Mouse (Mus musculus) forebrain, embryonic 14.5 days (tissue): ENCODE measurements around the gene Aox2. TPM values are rescaled to one million over a fixed set of nuclear protein-coding genes. Genes with fewer than 3 reads are reported as not detected.

ENCODE experiments used
- ATAC-seq: fragments of 200-750 bp; cut with Nextera tagmentation; 2 replicates; pipeline ENCODE4 v1.8.0; 2017; ENCODE audit warnings: mild to moderate bottlenecking, moderate library complexity
- DNase-seq: peaks from one replicate; pipeline ENCODE4 v3.0.0-alpha.2; 2015; ENCODE audit warnings: low spot score
- H3K27ac ChIP-seq: fragments of 300-500 bp; sonication (generic); 2 replicates; pipeline ENCODE4 v1.5.1; 2014; ENCODE audit warnings: low read depth, mild to moderate bottlenecking, control low read depth, low read length, moderate library complexity
- H3K27me3 ChIP-seq: fragments of 300-500 bp; sonication (generic); replicated peaks from 2 replicates; pipeline ENCODE4 v1.6.1; 2014; ENCODE audit warnings: low read length, control low read depth, mixed read lengths; ENCODE audit not compliant: control insufficient read depth, insufficient read depth
- H3K36me3 ChIP-seq: fragments of 300-500 bp; sonication (generic); 2 replicates; pipeline ENCODE4 v1.6.1; 2014; ENCODE audit warnings: low read length, control low read depth; ENCODE audit not compliant: control insufficient read depth, insufficient read depth
- H3K4me1 ChIP-seq: fragments of 300-500 bp; sonication (generic); 2 replicates; pipeline ENCODE4 v1.6.1; 2014; ENCODE audit warnings: antibody characterized with exemption, low read length, control low read depth; ENCODE audit not compliant: control insufficient read depth, insufficient read depth
- H3K4me2 ChIP-seq: fragments of 300-500 bp; sonication (generic); 2 replicates; pipeline ENCODE4 v1.6.1; 2014; ENCODE audit warnings: mild to moderate bottlenecking, control low read depth, low read length
- H3K4me3 ChIP-seq: fragments of 300-500 bp; sonication (generic); 2 replicates; pipeline ENCODE4 v1.5.1; 2014; ENCODE audit warnings: low read depth, low read length, control low read depth
- H3K9ac ChIP-seq: fragments of 300-500 bp; sonication (generic); 2 replicates; pipeline ENCODE4 v1.6.1; 2014; ENCODE audit warnings: mild to moderate bottlenecking, low read length, control low read depth, moderate library complexity
- H3K9me3 ChIP-seq: fragments of 300-500 bp; sonication (generic); replicated peaks from 2 replicates; pipeline ENCODE4 v1.6.1; 2016; ENCODE audit warnings: low read length, control low read depth, mixed read lengths; ENCODE audit not compliant: control insufficient read depth
- WGBS: fragments of 180-500 bp; shearing (Covaris S2); extraction: QIAGEN DNeasy Blood & Tissue Kit; methylation state at CpG from one replicate; pipeline ENCODE4 v1.1.7; 2014; 5-methylcytosine and 5-hydroxymethylcytosine counted together
- polyA plus RNA-seq: library from polyadenylated mRNA; unstranded; fragments of >200 nt; fragmentation: Nextera tagmentation; extraction: Ambion mirVana; gene quantifications from 2 replicates; pipeline ENCODE4 v1.2.1, GENCODE M21; 2014

Gene Aox2
- polyA plus RNA-seq, 1 experiment from 2014 or later, result not detected

DNA sequence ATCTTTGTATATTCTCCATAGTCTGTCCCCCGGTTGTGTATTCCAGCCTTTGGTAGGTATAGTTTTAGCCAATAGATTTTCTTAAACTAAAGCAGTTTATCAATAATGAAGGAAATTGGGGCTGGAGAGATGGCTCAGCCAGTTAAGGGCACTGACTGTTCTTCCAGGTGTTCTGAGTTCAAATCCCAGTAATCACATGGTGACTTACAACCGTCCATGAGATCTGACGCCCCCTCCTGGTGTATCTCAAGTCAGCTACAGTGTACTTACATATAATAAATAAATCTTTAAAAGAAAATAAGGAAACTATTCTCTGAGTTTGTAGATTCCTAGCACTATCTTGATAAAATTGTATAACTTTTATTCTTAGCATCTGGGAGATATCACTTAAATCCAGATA, 117.2 kb downstream of the Aox2 start:
- Histone ChIP-seq H3K9ac (no peak overlapping the region), H3K36me3 (peaks cover 56% of the 10 kb centered on the region), H3K4me1 (peaks cover 11% of the 10 kb centered on the region), H3K27ac (no peak overlapping the region), H3K27me3 (no peaks in the 10 kb centered on the region), H3K9me3 (no peaks in the 10 kb centered on the region), H3K4me2 (no peak overlapping the region), H3K4me3 (no peak overlapping the region)
- WGBS, result 94% methylated on average over 3 of the region's 3 CpGs
- DNase-seq (no peak), ATAC-seq (no peak)

DNA sequence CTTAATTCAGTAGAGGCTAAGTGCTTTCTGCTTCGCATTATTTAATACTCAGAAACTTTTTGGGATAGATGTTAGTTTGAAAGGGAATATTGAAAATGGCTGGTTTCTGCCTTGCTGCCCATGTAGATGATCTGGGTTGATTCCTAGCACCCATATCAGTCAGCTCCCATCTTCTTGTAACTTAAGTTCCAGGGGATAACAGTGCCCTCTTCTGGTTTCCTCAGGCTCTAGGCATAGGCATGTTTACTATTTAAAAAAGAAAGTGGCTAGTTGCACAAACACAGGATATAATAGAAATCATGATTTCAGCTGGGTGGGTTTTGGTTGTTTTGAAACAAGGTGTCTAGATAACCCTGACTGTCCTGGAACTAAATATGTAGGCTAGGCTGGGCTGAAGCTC, 118.1 kb downstream of the Aox2 start:
- Histone ChIP-seq H3K4me3 (no peak overlapping the region), H3K27ac (no peak overlapping the region), H3K9ac (no peak overlapping the region), H3K4me1 (peaks cover 11% of the 10 kb centered on the region), H3K36me3 (peaks cover 64% of the 10 kb centered on the region), H3K4me2 (no peak overlapping the region), H3K27me3 (no peaks in the 10 kb centered on the region), H3K9me3 (no peaks in the 10 kb centered on the region)
- DNase-seq, result no peak
- no peak for ATAC-seq
- WGBS, result 98% methylated on average over 1 of the region's 1 CpGs

- no peak overlapping the region for H3K9ac ChIP-seq
- H3K36me3 ChIP-seq, result peaks cover 79% of the 10 kb centered on the region
- H3K4me3 ChIP-seq, result no peak overlapping the region
- H3K4me2 ChIP-seq, result no peak overlapping the region
- DNase-seq, result no peak
- no peaks in the 10 kb centered on the region for H3K9me3 ChIP-seq
- WGBS, result 96% methylated on average over 6 of the region's 6 CpGs
- H3K27ac ChIP-seq, result no peak overlapping the region
- H3K4me1 ChIP-seq, result peaks cover 4% of the 10 kb centered on the region; the same call in 1 of the 2 replicates
- H3K27me3 ChIP-seq, result no peaks in the 10 kb centered on the region
- no peak for ATAC-seq
These were observed 119.6 kb downstream of the Aox2 start for GRCm38 (mm10) chr1:58397731-58398130.

DNA sequence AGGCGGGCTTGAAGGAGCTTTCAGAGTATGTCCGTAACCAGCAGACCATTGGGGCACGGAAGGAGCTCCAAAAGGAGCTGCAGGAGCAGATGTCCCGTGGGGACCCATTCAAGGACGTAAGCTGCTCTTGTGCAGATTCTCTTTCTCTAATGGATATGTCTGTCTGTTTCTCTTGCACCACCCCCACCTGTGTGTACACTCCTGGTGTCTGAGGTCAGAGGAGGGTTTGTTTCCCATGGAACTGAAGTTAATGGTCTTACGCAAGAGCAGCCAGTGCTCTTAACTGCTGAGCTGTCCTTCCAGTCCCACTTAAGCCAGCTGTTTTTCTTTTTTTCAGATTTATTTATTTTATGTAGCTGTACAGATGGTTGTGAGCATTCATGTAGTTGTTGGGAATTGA, 123.3 kb downstream of the Aox2 start:
- Histone ChIP-seq H3K27ac (no peak overlapping the region), H3K9ac (no peak overlapping the region), H3K4me1 (no peaks in the 10 kb centered on the region), H3K27me3 (no peaks in the 10 kb centered on the region), H3K9me3 (no peaks in the 10 kb centered on the region), H3K4me3 (no peak overlapping the region), H3K4me2 (no peak overlapping the region), H3K36me3 (peaks cover 86% of the 10 kb centered on the region)
- ATAC-seq (no peak), DNase-seq (no peak)
- WGBS, result 93% methylated on average over 6 of the region's 6 CpGs

GRCm38 (mm10) chr1:58403745-58404144, 125.6 kb downstream of the Aox2 start:
- Histone ChIP-seq H3K9me3 (no peaks in the 10 kb centered on the region), H3K27ac (no peak overlapping the region), H3K9ac (no peak overlapping the region), H3K4me2 (no peak overlapping the region), H3K36me3 (peaks cover 77% of the 10 kb centered on the region), H3K4me3 (no peak overlapping the region), H3K4me1 (no peaks in the 10 kb centered on the region), H3K27me3 (no peaks in the 10 kb centered on the region)
- 92% methylated on average over 5 of the region's 5 CpGs for WGBS
- ATAC-seq (no peak), DNase-seq (no peak)

DNA sequence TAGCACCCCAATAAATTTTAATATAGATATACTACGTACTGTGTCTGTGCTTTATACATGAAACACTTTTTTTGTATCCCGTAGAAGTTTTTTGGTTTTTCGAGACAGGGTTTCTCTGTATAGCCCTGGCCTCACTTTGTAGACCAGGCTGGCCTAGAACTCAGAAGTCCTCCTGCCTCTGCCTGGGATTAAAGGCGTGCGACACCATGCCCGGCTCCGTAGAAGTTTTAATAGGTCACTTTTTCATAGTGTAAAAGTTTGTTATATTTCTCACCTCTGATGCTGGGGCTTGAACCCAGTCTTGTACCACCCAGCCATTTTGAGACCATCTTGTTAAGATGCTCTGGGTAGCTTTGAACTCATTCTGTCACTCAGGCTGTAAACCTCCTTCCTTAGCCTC, 129.2 kb downstream of the Aox2 start:
- no peak overlapping the region for H3K4me2 ChIP-seq
- H3K27me3 ChIP-seq, result no peaks in the 10 kb centered on the region
- WGBS, result 97% methylated on average over 7 of the region's 7 CpGs
- H3K9ac ChIP-seq, result no peak overlapping the region
- H3K9me3 ChIP-seq, result no peaks in the 10 kb centered on the region
- no peaks in the 10 kb centered on the region for H3K4me1 ChIP-seq
- DNase-seq (no peak), ATAC-seq (no peak)
- no peak overlapping the region for H3K27ac ChIP-seq
- peaks cover 68% of the 10 kb centered on the region for H3K36me3 ChIP-seq
- H3K4me3 ChIP-seq, result no peak overlapping the region

DNA sequence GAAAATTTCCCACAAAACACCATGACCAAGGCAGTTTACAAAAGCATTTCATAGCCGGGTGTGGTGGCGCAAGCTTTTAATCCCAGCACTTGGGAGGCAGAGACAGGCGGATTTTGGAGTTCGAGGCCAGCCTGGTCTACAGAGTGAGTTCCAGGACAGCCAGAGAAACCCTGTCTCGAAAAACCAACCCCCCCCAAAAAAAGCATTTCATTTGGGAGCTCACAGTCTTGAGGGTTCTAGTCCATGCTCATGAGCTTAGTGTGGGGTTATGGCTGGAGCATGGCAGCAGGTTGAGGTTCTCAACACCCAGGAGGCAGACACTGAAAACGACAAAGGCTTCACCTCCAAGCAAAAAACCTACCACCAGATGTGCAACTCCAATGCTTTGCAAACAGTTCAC, 130.0 kb downstream of the Aox2 start:
- Histone ChIP-seq H3K9me3 (no peaks in the 10 kb centered on the region), H3K4me2 (no peak overlapping the region), H3K36me3 (peaks cover 68% of the 10 kb centered on the region), H3K4me1 (no peaks in the 10 kb centered on the region), H3K4me3 (no peak overlapping the region), H3K9ac (no peak overlapping the region), H3K27ac (no peak overlapping the region), H3K27me3 (no peaks in the 10 kb centered on the region)
- no peak for DNase-seq
- ATAC-seq, result no peak
- WGBS, result 86% methylated on average over 6 of the region's 6 CpGs

DNA sequence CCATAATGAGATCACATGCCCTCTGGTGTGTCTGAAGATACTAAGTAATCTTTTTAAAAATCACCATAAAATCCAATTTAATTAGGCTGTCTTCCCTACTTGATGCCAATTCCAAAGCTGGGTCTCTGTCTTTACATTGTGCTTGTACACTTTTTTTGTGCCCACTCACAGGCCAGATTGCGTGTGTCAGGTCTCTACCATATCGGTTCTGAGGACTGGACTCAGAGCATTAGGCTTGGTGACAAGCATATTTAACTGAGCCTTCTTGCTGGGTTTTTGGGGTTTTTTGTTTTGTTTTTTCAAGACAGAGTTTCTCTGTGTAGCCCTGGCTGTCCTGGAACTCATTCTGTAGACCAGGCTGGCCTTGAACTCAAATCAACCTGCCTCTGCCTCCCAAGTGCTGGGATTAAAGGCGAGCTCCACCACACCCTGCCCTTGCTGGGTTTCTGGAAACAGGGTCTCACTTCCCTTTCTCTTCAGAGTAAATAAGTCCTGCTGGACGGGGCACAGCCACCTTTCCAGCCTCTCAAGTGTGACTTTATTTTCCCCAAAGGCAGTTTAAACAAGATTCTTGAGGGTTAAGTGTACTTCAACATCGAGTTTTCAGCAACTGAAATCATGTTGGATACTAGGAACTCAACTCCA, 131.5 kb downstream of the Aox2 start:
- Histone ChIP-seq H3K27me3 (no peaks in the 10 kb centered on the region), H3K9me3 (no peaks in the 10 kb centered on the region), H3K36me3 (peaks cover 68% of the 10 kb centered on the region), H3K4me3 (no peak overlapping the region), H3K27ac (no peak overlapping the region), H3K4me1 (no peaks in the 10 kb centered on the region), H3K4me2 (no peak overlapping the region), H3K9ac (no peak overlapping the region)
- no peak for DNase-seq
- ATAC-seq, result peak; percentile 8; the same call in 1 of the 2 replicates
- WGBS, result 82% methylated on average over 5 of the region's 5 CpGs

DNA sequence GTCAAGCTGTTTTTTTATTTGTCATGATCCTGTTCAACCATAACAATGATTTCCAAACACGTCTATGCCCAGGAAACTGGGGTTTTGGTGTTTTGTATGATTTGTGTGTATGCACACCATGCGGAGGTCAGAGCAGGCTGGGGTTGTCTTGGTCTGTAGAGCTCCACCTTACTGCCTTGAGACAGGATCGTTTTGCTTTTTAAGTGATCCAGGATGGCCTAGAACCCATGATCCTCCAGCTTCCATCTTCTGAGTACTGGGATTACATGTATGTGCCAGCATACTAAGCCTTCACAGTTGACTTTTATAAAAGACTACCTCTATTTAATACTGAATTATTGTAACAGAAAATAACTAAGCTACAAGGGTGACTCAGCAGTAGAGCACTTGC, 132.1 kb downstream of the Aox2 start:
- no peak overlapping the region for H3K4me2 ChIP-seq
- WGBS, result 80% methylated on average over 3 of the region's 3 CpGs
- no peak for DNase-seq
- no peaks in the 10 kb centered on the region for H3K27me3 ChIP-seq
- no peak overlapping the region for H3K4me3 ChIP-seq
- ATAC-seq, result no peak
- no peaks in the 10 kb centered on the region for H3K4me1 ChIP-seq
- peaks cover 72% of the 10 kb centered on the region for H3K36me3 ChIP-seq
- H3K9me3 ChIP-seq, result no peaks in the 10 kb centered on the region
- no peak overlapping the region for H3K9ac ChIP-seq
- H3K27ac ChIP-seq, result no peak overlapping the region
